Mouse (Mus musculus) C2C12 (cell line): ENCODE data around the gene Raph1.

Experiments
- CTCF ChIP-seq: IDR thresholded peaks from one replicate; pipeline ENCODE4 v1.5.1; 2011; ENCODE audit not compliant: control insufficient read depth, insufficient read depth, insufficient read length
- MYOD1 ChIP-seq: IDR thresholded peaks from one replicate; pipeline ENCODE4 v1.6.1; 2011; ENCODE audit warnings: low read depth; ENCODE audit not compliant: control insufficient read depth, insufficient read length
- MYOG ChIP-seq: IDR thresholded peaks from one replicate; pipeline ENCODE4 v1.6.1; 2011; ENCODE audit not compliant: control insufficient read depth, insufficient read length; ENCODE audit errors: extremely low read depth

DNA sequence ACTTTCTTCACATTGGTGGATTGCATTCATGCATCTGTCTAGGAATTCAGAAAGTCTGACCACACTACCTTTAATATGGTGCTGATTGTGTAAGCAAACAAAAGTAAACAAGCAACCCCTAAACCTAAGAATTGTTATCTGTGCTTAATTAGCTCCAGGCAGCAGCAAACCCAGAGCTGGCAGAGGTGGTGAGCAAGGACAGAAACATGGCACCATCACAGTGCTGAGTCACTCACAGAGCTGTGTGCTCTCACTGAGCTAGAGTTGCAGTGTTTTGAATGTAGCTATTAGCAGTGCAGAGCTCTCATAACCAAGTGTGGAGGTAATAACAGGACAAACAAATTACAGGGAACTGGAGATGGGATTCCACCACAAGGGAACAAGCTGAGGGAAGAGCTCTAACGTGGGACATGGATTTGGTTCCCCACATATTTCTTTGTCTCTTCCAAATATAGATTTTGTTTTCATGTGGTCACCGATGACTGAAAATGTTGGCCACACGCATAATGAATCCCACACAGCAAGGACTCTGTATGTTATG lies 37.6 kb upstream of the Raph1 start:
- TF ChIP-seq CTCF (no peak), MYOD1 (no peak), MYOG (no peak)
